Mouse (Mus musculus): ENCODE data around the gene Fam71a.

The Fam71a gene

DNA sequence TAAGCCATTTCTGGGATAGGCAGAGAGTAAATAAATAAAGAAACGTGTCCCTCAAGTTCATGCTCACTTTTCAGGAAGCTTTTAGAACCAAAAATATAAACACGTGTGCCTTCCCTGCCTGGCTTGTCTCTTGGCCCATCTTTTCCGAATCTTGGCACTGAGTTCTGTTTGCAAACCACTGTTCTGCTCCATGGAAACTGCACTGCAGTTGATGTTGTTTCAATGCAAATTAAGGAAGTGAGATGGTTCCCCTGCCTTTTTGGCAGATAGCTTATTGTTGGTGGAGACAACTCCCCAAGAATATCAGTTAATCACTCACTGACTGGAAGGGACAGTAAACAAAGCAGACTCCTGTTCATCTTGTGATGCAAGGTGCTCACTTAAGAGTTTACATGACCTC is 41.9 kb downstream of the Fam71a start:
- no peak for DNase-seq (ENCODE audit: low spot score)

DNA sequence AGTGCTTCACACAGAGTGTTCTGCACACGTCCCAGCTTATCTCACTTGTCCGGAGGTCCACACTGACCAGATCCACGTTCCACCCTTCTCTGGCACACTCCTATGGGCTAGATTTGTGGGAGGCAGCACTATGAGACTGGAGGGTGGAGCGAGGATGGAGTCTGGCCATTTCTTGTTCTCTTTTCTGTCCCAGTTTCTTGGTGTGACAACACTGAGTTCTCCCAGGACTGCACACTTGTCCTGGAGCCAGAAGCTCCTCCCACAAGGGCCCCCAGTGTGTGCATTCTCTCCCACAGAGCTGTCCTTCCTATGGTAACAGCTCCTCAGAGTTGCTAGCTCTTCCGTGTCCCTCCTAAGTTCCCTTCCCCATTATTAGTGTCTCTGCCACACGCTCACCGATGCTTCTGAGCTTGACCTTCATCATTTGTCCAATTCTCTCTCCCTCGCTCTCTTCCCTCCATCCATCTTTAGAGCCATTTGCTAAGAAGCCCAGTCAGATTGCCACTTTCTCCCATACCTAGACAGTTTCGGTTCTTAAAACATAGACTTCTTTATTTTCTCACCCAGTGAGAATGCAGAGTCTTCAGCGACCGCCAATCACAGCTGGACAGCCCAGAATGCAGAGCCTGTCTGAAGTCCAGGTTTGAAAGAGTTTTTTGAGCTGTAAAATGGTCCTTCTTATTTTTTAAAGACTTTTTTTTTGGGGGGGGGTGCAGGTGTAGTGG is 48.9 kb downstream of the Fam71a start:
- DNase-seq (ENCODE audit: low spot score) = no peak

DNA sequence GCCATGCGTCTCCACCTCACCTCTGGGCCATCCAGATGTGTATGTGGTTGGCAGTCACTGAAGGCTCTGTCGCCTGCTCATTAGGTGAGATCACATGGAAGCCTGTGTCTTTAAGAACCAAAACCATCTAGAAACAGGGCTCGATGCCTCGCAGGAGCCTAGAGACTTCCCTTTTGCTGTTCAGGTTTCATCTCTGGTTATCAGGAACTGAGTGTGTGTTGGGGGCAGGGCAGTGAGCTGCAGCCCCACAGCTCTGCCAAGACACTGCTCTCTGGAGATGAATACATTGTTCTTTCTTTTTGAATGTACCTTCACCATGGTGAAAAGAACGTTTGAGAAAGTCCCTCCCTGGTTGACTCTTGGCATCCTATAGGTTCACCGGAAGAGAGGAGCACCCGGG is 49.7 kb downstream of the Fam71a start:
- no peak for DNase-seq (ENCODE audit: low spot score)
